Mouse (Mus musculus) C3H10T1/2 (cell line): ENCODE results near the gene Zfp619. TPM values are rescaled to one million over a fixed set of nuclear protein-coding genes. Genes with fewer than 3 reads are reported as not detected.

ENCODE experiments used
- polyA plus RNA-seq, 2 experiments: library from polyadenylated mRNA; unstranded; fragments of >200 nt; fragmentation: generic; extraction: Trizol; gene quantifications; one replicate each; pipeline ENCODE4 v1.2.1; 2012; ENCODE audit warnings: missing spikeins in 2 of 2

Gene Zfp619
- polyA plus RNA-seq: under 1 TPM; 0.01 to 0.11 TPM

GRCm38 (mm10) chr7:39517616-39518177 is at the start of gene Zfp619:
Zfp619 (plus strand) TSS chr7:39517766.

Other genes with a start within 250 kb of the Zfp619 start
- gene Gm5114, start 104.6 kb upstream of the Zfp619 start, polyA plus RNA-seq: not detected